Mouse (Mus musculus): ENCODE data around the gene Senp5.
A peak's percentile ranks its signal among the peaks of the same experiment; 100 is the strongest.

Senp5 gene

GRCm38 (mm10) chr16:31938856-31939255, 64.2 kb downstream of the Senp5 start:
- DNase-seq = no peak

DNA sequence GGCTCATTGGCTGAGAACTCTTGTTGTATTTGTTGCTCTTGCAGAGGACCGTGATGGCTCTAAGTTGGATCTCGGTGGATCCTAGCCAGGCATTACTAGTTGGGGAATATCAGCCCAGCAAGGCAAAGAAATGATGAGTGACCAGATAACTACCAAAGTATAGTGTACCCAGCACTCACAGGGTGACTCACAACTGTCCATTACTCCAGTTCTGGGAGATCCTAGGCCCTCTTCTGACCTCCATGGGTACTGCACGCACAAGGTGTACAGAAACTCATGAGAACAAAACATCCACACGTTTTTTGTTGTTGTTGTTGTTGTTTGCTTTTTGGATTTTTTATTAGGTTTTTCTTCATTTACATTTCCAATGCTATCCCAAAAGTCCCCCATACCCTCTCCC, 66.5 kb downstream of the Senp5 start:
- DNase-seq = no peak

GRCm38 (mm10) chr16:31935091-31935979, 67.8 kb downstream of the Senp5 start:
- DNase-seq = peak; percentile 60

DNA sequence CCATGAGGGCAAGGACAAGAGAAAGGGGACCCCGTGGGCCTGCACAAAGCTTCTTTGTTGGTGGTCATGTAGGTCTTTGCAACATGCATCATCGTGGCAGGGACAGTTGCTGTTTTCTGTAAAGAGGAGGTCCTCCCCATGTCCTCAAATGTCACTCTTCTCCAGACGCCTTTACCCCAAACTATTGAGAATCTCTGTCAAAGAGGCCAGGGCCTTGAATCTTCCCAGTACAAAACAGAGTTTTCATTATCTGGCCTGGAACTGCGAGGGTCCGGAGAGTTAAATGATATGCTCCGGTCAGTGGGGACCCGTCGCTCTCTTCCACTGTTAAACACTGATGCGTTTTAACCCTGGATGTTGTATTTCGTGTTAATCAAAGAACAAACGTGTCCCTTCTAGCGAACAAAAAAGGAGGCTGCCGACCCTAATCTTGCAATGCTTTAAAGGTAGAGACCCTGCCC, 68.5 kb downstream of the Senp5 start:
- DNase-seq = no peak

- DNase-seq = peak; percentile 90
Observed at GRCm38 (mm10) chr16:31933751-31934549, 69.1 kb downstream of the Senp5 start, which contains the start of gene Pigz. Gene Pigz (plus strand): TSS chr16:31933851.

GRCm38 (mm10) chr16:31932840-31933697, 70.0 kb downstream of the Senp5 start:
- DNase-seq = peak; percentile 98

DNA sequence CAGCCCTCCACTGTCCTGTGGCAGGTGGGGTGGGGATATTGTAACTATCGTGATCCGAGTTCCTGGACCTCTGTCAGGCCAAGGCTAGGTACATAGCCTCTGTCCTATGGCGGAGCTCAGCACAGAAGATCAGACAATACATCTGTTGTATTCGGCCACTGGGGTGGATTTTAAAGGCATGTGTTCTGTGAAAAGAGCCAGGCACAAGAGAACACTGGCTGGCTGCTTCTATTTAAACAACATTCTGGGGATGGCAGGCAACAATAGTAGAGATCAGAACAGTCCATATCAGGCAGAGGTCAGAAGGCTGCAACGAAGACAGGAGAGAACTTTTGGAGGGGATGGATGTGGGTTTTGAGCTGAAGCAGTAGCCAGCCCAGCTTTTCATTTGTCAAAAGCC, 70.8 kb downstream of the Senp5 start:
- peak; percentile 61 for DNase-seq

- peak; percentile 51 for DNase-seq
Observed at GRCm38 (mm10) chr16:31931330-31931729, 71.8 kb downstream of the Senp5 start.

- no peak for DNase-seq
Observed at GRCm38 (mm10) chr16:31927412-31927811, 75.7 kb downstream of the Senp5 start.

GRCm38 (mm10) chr16:31926547-31927182, 76.4 kb downstream of the Senp5 start:
- DNase-seq = no peak

DNA sequence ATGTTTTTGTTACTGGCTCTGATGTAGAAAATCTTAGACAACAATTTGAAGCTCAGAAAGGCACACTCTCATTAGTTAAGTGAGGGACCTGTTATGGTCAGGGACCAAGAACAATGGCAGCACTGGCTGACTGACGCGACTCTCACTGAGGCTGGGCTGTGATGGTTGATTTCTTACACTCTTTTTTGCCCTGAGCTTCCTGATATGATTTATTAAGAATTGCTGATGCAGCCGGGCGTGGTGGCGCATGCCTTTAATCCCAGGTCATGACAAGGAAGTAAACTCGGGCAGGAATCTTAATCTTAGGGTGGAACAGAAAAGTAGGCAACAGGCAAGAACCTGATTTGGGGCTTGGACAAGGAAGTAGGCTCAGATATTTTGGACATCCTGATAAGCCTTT, 77.0 kb downstream of the Senp5 start:
- DNase-seq = no peak

GRCm38 (mm10) chr16:31924368-31924767, 78.7 kb downstream of the Senp5 start:
- no peak for DNase-seq

DNA sequence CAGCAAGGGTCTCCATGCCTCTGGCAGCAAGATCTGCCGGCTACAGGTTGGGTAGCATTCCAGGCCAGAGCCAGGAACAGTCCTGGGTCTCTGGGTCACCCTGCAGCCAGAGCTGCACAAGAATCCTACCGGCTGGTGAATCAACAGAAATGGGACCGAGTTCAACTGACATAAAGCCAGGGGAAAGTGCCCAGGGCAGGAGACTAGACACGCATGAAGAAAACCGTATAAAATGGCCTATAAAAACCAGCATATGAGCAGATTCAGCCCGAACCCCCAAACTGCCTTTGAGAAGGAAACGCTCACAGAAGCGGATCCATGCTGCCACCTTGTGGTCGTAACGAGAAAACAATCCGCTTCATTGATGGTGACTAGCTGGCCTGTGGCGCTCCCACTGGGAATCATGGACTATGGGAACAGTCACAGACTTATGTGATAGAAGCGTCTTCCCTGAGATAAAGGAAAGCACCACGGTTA, 84.8 kb downstream of the Senp5 start:
- peak; percentile 85 for DNase-seq

DNA sequence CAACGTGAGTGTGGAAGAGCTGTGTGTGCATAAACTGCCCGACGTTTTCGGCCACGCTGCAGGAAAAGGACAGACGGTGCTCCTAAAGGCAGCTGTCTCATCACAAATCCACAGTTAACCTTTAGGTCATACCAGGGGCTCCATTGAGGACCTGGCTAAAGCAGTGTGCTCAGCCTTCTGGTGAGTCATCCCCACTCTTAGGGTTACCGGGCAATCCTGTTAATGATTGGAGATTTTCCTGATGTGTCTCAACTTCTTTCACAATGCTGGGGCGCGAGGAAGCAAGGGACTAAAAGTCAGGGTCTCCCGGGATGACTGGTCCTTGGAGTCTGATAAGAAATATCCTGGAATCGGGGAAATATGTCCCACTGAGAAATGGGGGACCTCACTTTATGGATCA, 85.3 kb downstream of the Senp5 start:
- DNase-seq = no peak

DNA sequence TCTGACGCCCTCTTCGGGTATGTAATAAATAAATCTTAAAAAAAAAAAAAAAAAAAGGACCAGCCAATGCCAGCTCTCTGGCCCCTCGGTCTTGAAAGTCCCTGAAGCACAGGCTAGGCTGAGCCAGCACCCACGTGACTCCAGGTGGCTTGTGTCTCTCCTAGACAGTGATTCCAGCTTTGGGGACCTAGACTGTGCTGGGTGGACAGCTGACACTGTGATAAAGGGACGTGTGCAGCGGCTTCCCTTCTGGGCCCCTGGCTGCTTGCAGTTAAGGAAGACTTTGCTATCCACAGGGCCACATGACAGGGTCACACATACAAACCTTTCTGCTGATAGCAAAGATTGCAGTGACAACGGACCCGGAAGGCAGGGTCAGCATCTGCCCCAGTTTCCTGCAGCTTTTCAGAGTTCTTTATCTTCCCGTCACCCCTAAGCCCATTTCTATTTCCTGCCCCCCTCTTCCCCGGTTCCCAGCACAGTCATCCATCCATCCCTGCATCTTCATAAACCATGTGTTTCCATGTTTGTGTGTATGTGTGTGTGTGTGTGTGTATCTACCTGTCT, 92.7 kb downstream of the Senp5 start:
- no peak for DNase-seq
